Mouse (Mus musculus) G1E (cell line): ENCODE data around the gene Gpcpd1. TPM values are rescaled to one million over a fixed set of nuclear protein-coding genes. Genes with fewer than 3 reads are reported as not detected.

Source experiments
- ATAC-seq: 2 replicates; pipeline ENCODE4 v1.8.0; 2016; ENCODE audit warnings: mild to moderate bottlenecking; ENCODE audit not compliant: insufficient number of reproducible peaks, poor library complexity, low FRiP score, severe bottlenecking; ENCODE audit errors: extremely low read depth
- DNase-seq: peaks from one replicate; pipeline ENCODE4 v3.0.0; 2012; ENCODE audit warnings: low spot score
- H3K27me3 ChIP-seq: 2 replicates; pipeline ENCODE4 v1.6.1; 2012; ENCODE audit warnings: mild to moderate bottlenecking, low read length, inconsistent platforms; ENCODE audit not compliant: insufficient read depth
- H3K36me3 ChIP-seq: replicated peaks from 2 replicates; pipeline ENCODE3; 2012; ENCODE audit warnings: mild to moderate bottlenecking, inconsistent platforms
- H3K4me1 ChIP-seq: 2 replicates; pipeline ENCODE4 v1.6.1; 2012; ENCODE audit warnings: low read depth, low read length, inconsistent platforms, mixed read lengths; ENCODE audit not compliant: insufficient read depth
- H3K4me3 ChIP-seq: 2 replicates; pipeline ENCODE4 v1.5.1; 2012; ENCODE audit warnings: low read depth, mild to moderate bottlenecking, inconsistent platforms, low read length, moderate library complexity, mixed read lengths
- H3K9me3 ChIP-seq: replicated peaks from 2 replicates; pipeline ENCODE4 v1.6.1; 2012; ENCODE audit warnings: inconsistent platforms
- CTCF ChIP-seq: IDR thresholded peaks from 2 replicates; pipeline ENCODE4 v1.5.1; 2012; ENCODE audit warnings: low read depth, low read length, inconsistent platforms, mixed read lengths
- GATA1 ChIP-seq: IDR thresholded peaks from 2 replicates; pipeline ENCODE4 v1.6.1; 2012; ENCODE audit warnings: borderline replicate concordance, low read length, inconsistent platforms, mixed read lengths
- GATA2 ChIP-seq: IDR thresholded peaks from 2 replicates; pipeline ENCODE4 v1.6.1; 2012; ENCODE audit warnings: low read depth, low read length, inconsistent platforms, borderline replicate concordance
- POLR2AphosphoS5 ChIP-seq: IDR thresholded peaks from 2 replicates; pipeline ENCODE4 v1.6.1; 2012; ENCODE audit warnings: low read depth, low read length, inconsistent platforms; ENCODE audit not compliant: insufficient replicate concordance
- TAL1 ChIP-seq: conservative IDR thresholded peaks from 2 replicates; pipeline ENCODE4 v1.6.1; 2012; ENCODE audit warnings: low read depth, low read length, inconsistent platforms, mixed read lengths
- polyA plus RNA-seq: library from polyadenylated mRNA; stranded (reverse); fragments of >175 nt; gene quantifications from 2 replicates; pipeline ENCODE4 v1.2.3, GENCODE M21; 2012
- total RNA-seq, 2 experiments: library from RNA; stranded (forward) in 1 of 2; stranded (reverse) in 1 of 2; fragments of 200-1000 nt in 1 of 2; fragments of >200 nt in 1 of 2; fragmentation: Nextera tagmentation in 1 of 2; gene quantifications; 2 replicates each; pipeline ENCODE4 v1.2.3; 2014 to 2017

Gene Gpcpd1
- total and polyA plus RNA-seq, 3 experiments = 21.7 to 154 (median 47.9) TPM

- peaks cover 9% of the 10 kb centered on the region; the same call in 1 of the 2 replicates for H3K4me1 ChIP-seq
- no peaks in the 10 kb centered on the region; the same call in 1 of the 2 replicates for H3K27me3 ChIP-seq
- TF ChIP-seq POLR2AphosphoS5 (no peak), GATA1 (no peak), GATA2 (no peak), CTCF (no peak), TAL1 (no peak)
- H3K9me3 ChIP-seq = no peaks in the 10 kb centered on the region
- ATAC-seq = no peak
- H3K4me3 ChIP-seq = no peak overlapping the region
- no peaks in the 10 kb centered on the region for H3K36me3 ChIP-seq
- no peak for DNase-seq
Measured at GRCm38 (mm10) chr2:132601777-132602176, 14.2 kb upstream of the Gpcpd1 start.

GRCm38 (mm10) chr2:132600081-132600480 lies 12.6 kb upstream of the Gpcpd1 start:
- H3K4me3 ChIP-seq = no peak overlapping the region
- H3K9me3 ChIP-seq = no peaks in the 10 kb centered on the region
- DNase-seq = no peak
- peaks cover 13% of the 10 kb centered on the region; the same call in 1 of the 2 replicates for H3K27me3 ChIP-seq
- no peaks in the 10 kb centered on the region for H3K36me3 ChIP-seq
- no peak for ATAC-seq
- TF ChIP-seq GATA2 = no peak
- TF ChIP-seq TAL1 = no peak
- TF ChIP-seq POLR2AphosphoS5 = no peak
- TF ChIP-seq GATA1 = no peak
- TF ChIP-seq CTCF = no peak
- H3K4me1 ChIP-seq = peaks cover 6% of the 10 kb centered on the region; the same call in 1 of the 2 replicates

GRCm38 (mm10) chr2:132599127-132599526 lies 11.6 kb upstream of the Gpcpd1 start:
- TF ChIP-seq GATA2 (no peak), POLR2AphosphoS5 (no peak), GATA1 (no peak), TAL1 (no peak), CTCF (no peak)
- peaks cover 6% of the 10 kb centered on the region; the same call in 1 of the 2 replicates for H3K4me1 ChIP-seq

GRCm38 (mm10) chr2:132597866-132598480 lies 10.4 kb upstream of the Gpcpd1 start:
- no peak for DNase-seq
- peaks cover 13% of the 10 kb centered on the region; the same call in 1 of the 2 replicates for H3K4me1 ChIP-seq
- peaks cover 14% of the 10 kb centered on the region; the same call in 1 of the 2 replicates for H3K27me3 ChIP-seq
- no peaks in the 10 kb centered on the region for H3K36me3 ChIP-seq
- TF ChIP-seq GATA1 = no peak
- TF ChIP-seq TAL1 = no peak
- TF ChIP-seq POLR2AphosphoS5 = no peak
- TF ChIP-seq CTCF = no peak
- no peak for TF ChIP-seq GATA2
- ATAC-seq = no peak
- H3K4me3 ChIP-seq = no peak overlapping the region
- no peaks in the 10 kb centered on the region for H3K9me3 ChIP-seq

More at GRCm38 (mm10) chr2:132599127-132599526, 11.6 kb upstream of the Gpcpd1 start:
- no peaks in the 10 kb centered on the region for H3K9me3 ChIP-seq
- no peak for ATAC-seq
- no peaks in the 10 kb centered on the region for H3K36me3 ChIP-seq
- H3K4me3 ChIP-seq = no peak overlapping the region
- peaks cover 14% of the 10 kb centered on the region; the same call in 1 of the 2 replicates for H3K27me3 ChIP-seq
- no peak for DNase-seq

- H3K36me3 ChIP-seq = no peaks in the 10 kb centered on the region
- no peak for ATAC-seq
- DNase-seq = no peak
- no peak overlapping the region for H3K4me3 ChIP-seq
- H3K9me3 ChIP-seq = no peaks in the 10 kb centered on the region
- peaks cover 17% of the 10 kb centered on the region for H3K4me1 ChIP-seq
- no peak for TF ChIP-seq GATA2
- TF ChIP-seq GATA1 = no peak
- TF ChIP-seq TAL1 = no peak
- no peak for TF ChIP-seq POLR2AphosphoS5
- no peak for TF ChIP-seq CTCF
- H3K27me3 ChIP-seq = peaks cover 14% of the 10 kb centered on the region; the same call in 1 of the 2 replicates
Measured at GRCm38 (mm10) chr2:132597226-132597625, 9.7 kb upstream of the Gpcpd1 start.

GRCm38 (mm10) chr2:132595601-132596235 lies 8.2 kb upstream of the Gpcpd1 start:
- no peaks in the 10 kb centered on the region for H3K9me3 ChIP-seq
- no peak overlapping the region for H3K4me3 ChIP-seq
- ATAC-seq (no peak), DNase-seq (no peak)
- peaks cover 14% of the 10 kb centered on the region; the same call in 1 of the 2 replicates for H3K27me3 ChIP-seq
- H3K4me1 ChIP-seq = peaks cover 28% of the 10 kb centered on the region
- TF ChIP-seq GATA1 = no peak
- TF ChIP-seq POLR2AphosphoS5 = no peak
- no peaks in the 10 kb centered on the region for H3K36me3 ChIP-seq
